Mouse (Mus musculus) cerebellum, adult 18-20 months (tissue): ENCODE results near the gene Klf9.

Source experiments
- DNase-seq, 2 experiments: peaks; one replicate each; pipeline ENCODE4 v3.0.0; 2021

The Klf9 gene

DNA sequence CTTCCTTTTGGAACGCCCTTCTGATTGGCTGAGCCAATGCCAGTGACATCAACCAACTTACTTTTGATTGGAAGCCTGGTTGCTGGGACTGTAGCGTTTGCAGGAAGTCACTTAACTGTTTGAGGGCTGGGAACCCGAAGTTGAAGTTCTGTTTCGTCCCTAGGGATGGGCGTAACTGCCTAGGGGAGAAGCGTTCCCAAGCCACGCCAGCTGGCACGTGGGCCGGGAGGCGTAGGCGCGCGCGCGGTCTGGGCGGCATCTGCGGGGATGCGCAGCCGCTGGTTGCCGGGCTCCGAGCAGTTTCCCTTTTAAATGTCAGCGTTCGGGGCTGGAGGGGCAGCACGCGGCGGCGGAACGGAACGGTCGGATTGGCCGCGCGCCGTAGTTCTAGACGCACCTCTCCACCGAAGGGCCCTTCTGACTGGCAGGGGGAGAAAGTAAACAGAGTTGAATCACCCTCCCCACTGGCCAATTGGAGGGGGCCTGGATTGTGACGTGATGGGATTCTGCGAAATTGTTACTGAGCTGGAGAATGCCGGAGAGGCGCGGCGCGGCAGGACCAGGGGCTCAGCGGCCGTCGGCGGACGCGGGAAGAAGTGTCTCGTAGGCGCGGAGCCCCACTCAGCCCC lies at the start of gene Klf9:
Gene Klf9 (plus strand): TSS at position 538 of the 629 bp plus-strand sequence.
- DNase-seq: peak; percentile 92 to 93

DNA sequence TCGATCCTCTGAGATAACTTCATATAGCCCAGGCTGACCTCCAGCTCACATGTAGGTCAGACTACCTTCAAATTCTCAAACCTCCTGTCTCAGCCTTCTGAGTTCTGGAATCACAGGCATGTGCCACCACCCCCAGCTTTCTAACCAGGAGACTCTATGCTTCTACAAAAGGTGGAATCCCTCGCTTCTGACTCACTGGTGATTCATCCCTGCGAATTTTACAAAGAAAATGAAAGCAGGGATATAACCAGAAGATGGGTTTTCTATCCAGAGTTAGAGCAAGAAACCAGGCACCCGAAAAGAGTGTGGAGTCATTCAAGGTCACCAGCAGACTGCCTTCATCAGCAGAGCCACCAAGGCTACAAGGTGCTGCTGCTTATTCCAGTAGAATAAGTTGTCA lies 49.4 kb upstream of the Klf9 start:
- DNase-seq: no peak

DNA sequence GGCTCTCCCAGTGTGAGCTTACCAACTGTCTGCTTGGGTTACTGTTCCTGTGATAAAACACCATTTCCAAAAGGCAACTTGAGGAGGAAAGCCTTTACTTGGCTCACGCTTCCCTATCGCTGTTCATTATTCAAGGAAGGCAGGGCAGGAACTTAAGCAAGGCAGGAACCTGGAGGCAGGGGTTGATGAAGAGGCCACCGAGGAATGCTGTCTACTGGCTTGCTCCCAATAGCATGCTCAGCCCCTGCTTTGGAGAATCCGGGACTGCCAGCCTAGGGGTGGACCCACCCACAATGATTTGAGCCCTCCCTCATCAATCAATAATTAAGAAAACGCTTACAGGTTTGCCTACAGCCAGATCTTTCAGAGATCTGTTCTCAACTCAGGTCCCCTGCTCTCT lies 47.5 kb upstream of the Klf9 start:
- DNase-seq: no peak

DNA sequence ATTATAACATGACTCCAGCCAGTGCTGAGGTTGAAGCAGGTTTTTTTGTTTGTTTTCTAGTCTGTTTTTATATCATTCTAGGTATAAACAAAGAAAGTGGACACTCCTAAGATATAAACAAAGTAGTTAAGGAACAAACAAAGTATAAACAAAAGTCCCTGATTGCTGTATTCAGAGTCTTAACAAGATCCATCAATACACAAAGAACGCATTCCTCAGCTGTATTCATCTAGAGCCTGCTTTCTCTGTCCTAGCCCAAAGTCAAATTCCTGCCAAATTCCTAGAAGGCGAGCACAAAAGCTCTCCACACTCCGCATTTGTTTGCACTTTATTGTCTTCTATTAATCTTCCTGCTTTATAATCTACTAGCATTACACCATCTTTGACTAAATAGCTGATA lies 46.1 kb upstream of the Klf9 start:
- DNase-seq: no peak

DNA sequence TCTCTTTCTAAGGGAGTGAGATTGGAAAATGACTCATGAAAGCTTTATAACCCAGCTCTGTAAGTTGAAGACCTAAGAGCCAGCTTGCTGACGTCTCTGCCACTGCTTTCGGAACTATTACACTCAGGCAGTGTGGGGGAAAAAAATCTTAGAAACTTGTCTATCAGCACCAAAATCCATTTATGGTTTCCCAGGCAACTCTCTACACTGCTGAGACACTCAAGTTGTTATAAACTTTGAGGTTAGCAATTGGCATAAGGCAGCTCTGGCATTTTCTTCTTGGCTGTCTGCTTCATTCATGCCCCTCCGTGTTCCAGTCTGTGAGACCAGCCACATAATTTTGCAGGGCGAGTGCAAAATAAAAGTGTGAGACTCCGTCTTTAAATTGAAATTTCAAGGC lies 34.2 kb upstream of the Klf9 start:
- no peak for DNase-seq

DNA sequence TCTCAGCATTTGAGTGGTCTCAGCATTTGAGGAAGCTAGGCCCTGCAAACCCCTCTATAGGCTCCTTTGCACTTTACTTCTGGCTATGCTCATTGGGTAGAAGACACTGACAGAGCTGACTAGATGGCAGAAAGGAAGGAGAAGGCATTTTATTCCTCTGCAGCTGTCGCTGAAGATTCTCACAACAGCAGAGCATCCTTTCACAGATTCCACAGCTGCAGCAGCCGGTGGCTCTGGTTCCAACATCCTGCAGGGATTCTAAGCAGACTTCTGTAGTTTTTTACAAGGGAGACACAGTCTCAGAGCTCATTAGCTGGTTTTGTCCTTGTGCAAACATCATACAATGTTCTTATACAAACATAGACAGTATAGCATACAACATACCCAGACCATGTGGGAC lies 33.7 kb upstream of the Klf9 start:
- no peak for DNase-seq

DNA sequence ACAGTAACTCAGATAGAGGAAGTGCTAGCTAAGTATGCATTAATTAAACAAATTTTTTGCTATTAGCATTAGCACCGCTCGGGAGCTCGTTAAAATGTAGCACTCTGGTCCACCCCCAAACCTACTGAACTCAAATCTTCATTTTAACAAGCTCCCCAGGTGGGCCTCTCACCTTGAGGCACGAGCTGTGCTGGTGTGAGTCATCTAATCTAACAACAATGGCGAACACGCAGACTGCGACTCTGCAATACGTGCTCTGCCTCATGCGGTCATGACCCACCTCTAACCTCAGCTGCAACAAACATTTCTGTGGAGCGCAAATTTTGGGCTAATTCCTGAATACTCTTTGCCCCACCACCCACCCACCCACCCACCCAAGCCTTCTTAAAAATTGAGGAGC lies 19.2 kb upstream of the Klf9 start:
- no peak for DNase-seq

DNA sequence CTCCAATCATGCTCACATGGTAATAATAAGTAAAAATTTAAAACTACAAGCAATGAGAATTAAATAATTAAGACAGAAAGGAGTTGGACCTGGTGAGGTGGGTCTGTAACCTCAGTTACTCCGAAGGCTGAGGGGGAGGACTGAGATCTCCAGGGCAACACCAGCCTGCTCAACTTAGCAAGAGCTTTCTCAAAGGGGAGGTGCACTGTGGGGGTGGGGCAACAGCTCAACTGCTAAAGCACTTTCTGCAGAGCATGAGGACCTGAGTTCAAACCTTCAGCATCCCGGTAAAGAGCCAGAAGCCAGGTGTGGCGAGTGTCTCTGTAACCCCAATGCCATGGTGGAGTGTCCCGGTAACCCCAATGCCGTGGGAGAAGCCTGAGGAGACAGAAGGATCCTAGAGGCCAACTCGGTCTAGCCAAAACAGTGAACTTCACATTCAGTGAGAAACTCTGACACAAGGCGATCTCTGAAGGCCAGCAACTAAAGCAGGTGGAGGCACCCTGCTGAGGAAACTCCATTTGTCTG lies 16.9 kb upstream of the Klf9 start:
- DNase-seq: no peak

DNA sequence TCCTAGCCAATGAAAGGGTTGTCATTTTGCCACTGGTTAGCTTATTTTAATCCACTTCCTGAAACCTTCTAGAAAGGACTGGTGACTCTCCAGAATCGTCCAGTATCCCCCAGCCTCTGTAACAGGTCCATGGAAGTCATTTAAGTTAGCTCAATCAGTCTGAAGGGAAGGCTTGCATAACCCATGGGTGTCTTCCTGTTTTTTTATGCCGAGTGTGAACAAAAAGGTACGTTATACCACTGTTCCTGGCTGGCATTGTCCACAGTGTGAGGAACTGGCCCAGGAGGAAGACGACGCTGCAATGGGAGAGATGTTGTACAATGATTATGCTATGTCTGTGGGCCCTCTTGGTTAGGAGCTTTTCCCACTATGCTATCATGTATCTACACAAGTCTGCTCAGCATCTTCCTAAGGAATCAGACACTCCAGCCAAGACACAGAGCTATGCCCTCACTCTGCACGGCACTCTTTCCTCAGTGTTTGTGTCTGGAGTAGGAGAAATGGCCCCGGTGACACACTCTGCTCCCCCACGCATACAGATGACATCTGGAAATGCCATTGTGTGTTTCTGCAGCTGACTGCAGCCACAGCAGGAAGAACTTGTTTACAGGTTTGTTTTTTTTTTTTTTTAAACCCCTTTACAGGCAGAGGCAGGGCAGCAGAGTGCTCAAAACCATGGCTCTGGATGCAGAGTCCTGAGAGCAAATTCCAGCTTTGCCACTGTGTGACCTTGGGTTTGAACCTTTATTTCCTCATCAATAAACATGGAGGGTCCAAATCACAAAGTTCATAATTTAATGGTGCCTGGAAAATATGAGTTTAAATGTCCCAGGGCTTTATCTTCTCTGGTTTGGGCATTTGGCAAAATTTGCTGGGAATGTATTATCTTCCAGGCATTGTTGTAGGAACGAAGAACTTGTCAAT lies 15.5 kb upstream of the Klf9 start:
- DNase-seq: no peak

DNA sequence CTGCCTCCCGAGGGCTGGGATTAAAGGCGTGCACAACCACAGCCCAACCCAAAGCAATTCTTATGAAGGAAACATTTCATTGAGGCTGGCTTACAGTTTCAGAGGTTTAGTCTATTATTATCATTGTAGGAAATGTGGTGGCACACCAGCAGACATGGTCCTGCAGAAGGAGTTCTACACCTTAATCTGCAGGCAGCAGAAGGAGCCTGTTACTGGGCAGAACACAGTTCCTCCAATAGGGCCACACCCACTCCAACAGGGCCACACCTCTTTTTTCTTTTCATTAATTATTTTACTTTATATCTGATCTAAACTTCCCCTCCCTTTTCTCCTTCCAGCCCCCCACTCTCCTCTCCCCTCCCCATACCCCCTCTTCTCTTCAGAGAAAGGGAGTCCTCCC lies 11.1 kb upstream of the Klf9 start:
- DNase-seq: no peak

DNA sequence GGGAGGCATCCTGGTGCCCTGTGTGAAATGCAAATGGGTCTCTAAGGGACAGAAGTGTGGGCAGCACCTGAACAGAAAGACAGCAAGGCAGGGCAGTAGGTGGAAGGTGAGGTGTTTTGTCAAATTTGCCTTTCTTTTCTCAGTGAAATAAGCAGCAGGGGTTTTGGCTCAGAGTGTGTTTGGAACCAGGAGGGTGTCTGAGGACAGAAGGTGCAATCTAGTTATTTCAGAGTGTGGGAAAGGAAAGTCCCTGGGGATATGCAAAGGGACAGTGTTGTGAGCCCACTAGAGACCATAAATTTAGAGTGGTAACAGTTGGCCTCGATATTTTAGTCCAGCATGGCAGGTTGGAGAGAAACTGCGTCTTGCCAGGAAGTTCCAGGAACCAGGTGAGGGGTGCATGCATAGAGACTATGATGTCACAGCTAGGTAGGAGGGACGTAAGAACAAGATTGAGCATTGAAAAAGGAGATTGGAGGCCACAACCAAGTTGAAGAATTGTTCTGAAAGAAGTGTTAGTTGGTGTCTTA lies 8.9 kb upstream of the Klf9 start:
- peak; percentile 16 to 22 for DNase-seq

DNA sequence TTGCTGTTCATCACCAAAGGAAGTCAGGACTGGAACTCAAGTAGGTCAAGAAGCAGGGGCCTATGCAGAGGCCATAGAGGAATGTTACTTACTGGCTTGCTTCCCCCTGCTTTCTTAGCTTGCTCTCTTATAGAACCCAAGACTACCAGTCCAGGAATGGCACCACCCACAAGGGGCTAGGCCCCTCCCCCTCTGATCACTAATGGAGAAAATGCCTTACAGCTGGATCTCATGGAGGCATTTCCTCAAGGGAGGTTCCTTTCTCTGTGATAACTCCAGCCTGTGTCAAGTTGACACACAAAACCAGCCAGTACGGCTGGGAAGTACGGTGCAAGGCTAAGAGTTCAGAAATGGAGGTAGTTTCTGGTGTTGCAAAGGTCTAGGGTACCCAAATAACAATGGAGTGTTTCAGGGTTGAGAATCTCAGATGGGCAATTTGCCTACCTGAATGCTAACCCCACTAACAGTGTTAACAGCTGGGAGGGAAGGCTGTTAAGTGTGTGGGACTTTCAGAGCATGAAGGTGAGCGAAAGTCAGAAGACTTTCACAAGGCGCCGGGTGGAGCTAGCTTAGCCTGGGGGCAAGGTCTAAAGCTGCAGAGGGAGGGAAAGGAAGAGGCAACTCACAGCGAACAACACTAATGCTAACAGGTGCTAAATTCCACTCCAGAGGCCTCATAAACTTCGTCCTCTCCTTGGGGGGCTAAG lies 8.2 kb upstream of the Klf9 start:
- peak in 1 of 2 experiments; percentile 38 for DNase-seq

DNA sequence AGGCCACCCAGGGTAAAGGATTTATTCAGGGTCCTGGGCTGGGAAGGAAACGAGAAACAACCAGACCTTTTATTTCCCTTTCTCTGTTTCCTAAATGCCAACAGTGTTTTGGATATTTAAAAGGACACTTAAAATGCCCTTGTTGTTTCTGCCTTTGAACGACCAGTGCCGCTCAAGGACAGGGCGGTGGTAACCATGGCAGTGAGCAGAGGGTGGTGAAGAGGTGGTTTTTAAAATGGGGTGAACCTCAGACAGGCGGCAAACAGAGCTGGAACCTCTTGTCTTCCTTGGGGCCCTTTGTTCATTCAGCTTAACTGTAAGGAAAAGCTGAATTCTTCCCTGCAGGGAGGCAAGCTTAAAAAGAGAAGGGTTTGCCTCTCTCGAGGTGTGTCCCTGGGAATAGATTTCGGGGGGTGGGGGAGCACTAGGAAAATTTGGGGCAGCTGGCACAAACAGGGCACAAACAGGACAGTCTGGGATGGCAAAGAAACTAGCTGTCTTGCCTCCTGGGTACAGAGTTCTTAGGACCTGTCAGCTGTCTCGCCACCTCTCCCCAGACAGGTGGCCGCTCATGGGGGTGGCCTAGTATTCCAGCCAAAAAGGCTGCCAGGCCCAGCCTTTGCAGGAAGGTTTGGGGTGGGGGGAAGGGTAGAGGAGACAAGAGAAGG lies 7.5 kb upstream of the Klf9 start:
- peak in 1 of 2 experiments; percentile 91 for DNase-seq

DNA sequence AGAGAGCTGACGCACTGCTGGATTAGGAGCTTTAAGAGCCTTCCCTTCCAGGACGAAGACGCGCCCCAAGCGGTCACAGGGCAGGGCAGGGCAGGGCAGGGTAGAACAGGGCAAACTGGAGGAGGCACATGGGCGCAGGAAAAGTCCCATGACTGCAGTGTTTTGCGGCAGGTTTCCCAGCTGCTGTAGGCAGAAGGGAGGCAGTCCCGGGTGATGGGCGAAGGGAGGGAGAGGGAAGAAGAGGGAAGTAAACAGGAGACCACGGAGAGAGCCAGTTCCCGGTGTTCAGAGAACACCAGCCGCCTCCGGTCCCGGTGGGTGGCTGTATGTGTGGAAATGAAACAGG lies 7.0 kb upstream of the Klf9 start:
- DNase-seq: peak in 1 of 2 experiments; percentile 85

DNA sequence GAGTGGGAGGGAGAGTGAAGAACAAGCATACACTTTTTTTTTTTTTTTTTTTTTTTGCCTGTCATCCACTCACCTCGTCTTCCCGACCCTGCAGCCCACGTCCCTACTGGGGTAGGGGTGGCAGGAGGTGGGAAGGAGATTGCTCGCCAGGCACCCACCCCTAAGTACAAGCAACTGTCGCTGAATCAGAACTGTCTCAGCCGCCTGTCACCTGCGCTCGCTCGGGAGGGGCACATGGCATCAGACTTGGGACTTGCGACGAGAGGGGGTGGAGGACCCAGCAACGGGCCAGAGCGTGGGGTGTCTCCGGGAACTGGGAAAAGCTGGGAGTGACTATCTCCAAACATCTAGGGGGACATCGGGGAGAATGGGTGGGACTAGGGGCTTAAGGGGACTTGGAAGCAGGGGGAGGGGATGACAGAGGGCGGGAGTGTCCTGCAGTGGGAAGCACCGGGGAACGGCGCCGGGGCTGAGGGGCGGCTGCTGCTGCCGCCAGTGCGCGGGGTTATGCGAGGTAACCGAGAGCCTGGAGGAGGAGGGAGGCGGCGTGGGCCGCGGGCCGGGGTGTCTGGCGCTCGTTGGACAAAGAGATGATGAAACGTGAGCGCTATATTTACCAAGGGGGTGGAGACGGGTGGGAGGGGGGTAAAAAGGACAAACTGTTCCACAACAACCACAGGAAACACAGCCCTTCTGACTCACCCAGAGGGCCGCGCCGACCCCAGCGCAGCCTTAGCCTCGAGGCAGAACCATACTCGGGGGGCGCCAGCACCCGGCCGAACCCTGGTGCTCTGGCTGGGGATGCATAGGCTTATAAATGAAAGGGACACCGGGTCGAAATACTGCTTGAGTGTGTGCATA lies 6.4 kb upstream of the Klf9 start:
- DNase-seq: peak; percentile 87 to 88

DNA sequence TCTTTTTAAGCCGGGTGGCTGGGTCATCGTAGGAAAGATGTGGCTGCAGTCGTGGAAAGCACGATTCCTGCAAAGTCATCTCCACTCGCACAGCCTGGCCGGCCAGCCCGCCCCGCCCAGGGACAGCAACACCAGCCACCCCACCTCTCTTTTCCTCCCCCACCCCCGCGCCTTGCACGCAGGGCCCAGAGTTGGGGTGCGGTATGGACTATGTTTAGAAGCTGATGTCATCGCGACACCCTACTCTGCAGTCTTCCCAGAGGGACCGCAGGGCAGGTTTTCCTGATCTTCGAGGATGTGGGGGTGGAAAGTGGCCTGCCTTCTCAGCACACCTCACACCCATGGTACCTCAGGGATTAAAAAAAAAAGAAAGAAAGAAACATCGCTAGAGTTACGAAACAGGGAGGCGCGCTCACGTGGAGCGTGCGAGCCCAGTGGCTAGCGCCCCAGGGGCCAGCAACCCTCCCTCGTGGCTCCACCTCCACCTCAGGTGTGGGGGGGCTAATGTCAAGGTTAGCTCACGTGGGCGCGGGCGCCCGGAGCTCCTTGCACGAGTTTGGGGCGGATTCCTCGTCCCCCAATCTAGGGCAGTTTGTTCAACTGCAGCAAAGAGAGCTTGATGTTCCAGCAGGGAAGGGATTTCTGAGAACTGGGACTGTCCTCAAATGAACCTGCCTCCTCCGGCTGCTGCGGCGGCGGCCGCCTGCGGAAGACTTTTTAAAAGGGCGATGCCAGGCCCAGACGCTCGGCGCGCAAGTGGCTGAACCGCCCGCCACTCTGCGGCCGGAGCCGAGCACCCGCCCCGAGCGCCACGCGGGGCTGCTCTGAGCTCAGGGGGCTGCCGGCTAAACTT lies 5.5 kb upstream of the Klf9 start:
- DNase-seq: peak; percentile 87 to 89

DNA sequence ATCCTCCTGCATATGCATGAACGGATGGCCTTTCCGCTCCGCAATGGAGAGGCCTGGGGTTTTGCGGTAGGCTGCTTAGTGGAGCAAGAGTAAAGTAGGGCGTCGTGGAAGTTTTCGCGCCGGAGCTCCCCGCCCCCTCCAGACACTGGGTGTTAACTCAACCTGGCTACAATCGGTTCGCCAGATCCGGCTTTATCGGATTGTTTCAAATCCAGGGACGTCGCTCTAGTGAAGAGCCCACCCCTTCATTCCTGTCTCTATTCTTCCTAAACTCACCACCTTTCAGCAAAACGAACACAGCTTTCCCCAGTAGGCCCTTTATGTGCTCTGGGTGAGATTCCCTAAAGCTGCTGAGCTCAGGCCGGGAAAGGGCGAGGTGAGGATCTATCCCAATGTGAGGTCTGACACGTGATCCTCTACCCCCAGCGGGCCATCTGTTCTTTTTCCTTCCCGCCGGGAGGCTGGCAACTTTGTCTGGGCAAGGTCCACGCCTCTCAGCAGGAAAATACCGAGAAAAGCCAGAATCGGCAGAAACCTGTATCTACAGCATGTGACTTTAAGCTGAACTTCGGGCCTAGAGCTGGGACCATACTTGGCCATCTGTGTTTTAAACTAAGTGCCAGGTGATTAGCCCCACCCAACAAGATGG lies 4.7 kb upstream of the Klf9 start:
- DNase-seq: peak; percentile 96 to 98

DNA sequence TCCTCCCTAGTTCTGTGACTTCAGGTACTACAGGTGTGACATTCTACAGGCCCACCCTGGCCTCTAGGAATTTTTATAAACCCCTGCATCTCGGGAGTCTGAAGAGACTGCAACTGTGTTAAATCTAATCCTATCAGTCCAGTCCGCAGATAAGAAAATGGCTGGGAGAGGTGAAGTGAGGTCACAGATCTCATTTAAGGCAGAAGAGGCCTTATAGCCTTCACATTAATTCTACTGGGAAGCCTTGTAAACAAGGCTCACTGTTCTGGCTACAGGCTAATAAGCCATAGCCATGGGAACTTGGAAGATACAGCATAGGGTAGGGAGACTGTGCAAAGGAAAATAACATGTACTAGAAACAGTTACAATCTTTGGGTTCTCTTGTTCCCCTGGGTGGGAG lies 3.7 kb upstream of the Klf9 start:
- DNase-seq: no peak

DNA sequence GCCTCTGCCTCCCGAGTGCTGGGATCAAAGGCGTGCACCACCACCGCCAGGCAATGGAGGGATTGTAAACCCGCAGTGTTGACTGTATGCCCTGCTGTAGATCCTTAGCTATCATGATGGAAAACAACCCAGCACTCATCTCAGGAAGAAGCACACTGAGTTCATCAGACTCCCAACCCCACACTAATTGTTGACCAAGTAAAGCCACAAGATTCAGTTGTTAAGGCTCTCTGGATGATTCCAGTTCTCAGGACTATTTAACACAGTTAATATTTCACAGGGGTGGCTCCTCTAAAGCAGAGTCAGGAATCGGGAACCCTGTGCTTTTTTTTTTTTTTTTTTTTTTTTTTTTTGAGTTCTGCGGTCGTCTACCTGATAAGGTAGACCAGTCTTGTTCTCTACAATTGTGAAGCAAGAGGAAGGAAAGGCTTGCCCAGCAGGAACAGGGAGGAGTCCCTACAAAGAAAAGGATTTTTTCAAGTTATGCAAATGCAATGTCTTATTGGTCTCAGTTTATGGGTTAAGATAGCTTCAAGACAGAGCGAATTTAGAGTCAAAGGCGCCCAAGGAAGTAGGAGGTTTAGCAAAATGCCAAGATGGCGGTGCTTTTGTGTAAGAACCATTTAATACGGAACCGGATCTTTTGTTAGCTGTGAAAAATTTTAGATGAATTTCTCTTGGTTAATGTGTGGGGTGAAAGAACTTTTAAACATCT lies 1.1 kb upstream of the Klf9 start:
- DNase-seq: peak in 1 of 2 experiments; percentile 26
